Mouse (Mus musculus) fat pad, adult 2 months (tissue): ENCODE results near the gene BC030867.
A peak's percentile ranks its signal among the peaks of the same experiment; 100 is the strongest.
"Not testable (repeated sequence)": the region's sequence is repeated elsewhere in the genome, so short reads cannot be mapped to it uniquely, and the experiment has no call there.

Experiments used
- DNase-seq: peaks from one replicate; pipeline ENCODE4 v3.0.0-alpha.2; 2011; ENCODE audit warnings: low read depth, low spot score; ENCODE audit errors: extremely low read depth

BC030867 gene

DNA sequence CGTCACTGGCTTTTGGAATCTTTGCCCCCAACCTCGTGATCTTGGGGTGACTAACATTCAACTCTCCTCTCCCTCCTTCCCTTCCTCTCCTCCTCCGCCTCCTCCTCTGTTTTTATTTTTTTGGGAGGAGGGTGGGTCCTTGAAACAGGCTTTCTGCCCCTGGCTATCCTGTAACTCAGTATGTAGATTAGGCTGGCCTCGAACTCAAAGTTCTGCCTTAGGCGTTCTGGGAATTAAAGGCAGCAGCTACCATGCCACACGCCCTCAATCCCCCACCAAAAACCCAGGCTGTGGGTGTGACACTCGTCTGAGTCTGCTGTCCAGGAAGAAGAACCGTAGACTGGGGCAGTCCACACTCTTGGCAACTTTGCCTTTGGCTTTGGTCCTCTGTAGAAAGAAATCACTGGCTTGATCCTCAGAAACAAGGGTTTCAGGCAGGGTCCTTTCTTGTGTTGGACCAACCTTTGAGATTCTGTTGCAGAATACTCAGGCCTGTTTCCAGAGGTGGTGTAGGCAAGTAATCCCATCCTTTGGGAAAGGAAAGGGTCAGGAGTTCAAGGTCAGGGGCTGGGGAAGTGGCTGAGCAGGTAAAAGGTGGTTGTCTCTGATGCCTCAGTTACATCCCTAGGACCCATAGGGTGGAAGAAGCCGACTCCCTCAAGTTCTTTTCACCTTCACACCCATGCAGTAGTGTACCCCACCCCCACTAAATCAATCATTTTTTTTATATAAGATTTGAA lies 839 bp downstream of the BC030867 start:
- DNase-seq: no peak

DNA sequence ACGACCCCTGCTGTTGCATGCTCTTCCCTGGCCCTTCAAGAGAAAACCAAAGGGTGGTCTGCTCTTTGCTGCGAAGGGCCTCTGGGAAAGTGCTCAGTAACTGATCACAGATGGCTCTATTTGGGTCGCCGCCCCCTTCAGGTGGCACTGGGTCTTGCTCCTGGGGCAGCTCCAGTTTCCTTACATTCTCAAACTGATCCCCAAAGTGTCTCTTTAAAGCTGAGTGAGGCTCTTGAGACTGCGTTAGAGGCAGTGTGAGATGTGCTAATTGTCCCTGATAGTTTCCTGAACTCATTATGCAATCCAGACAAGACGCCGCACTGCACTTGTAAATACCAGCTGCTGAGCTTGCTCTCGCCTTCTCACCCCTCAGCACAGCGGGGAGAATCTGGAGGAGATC lies 8.8 kb downstream of the BC030867 start:
- DNase-seq: no peak

DNA sequence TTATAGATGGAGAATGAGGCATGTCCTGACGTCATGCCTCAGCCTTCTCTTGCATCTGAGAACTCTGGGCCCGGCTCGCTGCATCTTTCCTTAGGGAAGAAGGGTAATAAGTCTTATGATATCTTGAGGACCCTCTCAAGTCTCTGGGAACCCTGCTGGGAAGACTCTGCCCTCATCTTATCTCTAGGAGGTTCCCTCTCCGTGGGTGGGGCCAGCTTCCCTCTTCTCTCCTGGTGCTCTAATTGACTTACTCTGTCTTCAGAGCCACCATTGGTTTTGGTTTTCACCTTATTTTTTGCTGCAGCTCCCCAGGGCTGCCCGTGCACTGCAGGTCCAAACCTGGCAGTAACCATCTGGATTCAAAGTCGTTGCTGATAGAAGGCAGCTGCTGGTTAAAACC lies 9.4 kb downstream of the BC030867 start:
- no peak for DNase-seq

DNA sequence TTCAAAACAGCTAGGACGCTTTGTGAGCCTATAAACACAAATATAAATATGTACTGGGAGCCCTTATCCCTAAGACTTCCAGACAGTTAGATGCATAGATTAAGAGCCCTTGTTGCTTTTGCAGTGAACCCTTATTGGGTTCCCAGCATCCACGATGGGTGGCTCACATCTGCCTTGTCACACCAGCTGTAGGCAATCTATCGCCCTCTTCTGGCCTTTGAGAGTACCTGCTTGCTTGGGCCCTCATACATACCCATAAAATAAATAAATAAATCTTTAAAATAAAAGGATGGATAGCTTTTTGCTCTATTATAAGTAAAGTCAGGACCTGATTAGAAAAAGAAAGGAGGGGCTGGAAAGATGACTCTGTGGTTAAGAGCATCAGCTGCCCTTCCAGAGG lies 9.8 kb downstream of the BC030867 start:
- DNase-seq: no peak

DNA sequence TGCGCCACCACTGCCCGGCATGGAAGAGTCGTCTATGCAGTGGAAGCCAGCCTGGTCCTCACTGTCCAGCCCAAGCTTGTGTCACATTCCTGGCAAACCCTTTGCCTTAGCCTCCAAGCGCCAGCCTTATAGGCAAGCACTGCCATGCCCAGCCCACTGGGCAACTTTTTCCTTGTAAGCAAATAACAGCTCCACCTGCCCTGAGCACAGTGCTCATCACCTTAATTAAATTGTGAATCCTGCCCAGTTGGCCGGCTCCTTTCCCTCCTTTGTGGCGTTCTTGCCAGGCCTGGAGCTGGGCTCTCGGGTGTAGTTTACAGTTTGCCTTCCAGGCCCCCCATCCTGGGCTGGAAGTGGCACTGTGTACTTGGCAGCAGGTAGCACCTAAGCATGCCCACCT lies 14.5 kb downstream of the BC030867 start:
- no peak for DNase-seq

DNA sequence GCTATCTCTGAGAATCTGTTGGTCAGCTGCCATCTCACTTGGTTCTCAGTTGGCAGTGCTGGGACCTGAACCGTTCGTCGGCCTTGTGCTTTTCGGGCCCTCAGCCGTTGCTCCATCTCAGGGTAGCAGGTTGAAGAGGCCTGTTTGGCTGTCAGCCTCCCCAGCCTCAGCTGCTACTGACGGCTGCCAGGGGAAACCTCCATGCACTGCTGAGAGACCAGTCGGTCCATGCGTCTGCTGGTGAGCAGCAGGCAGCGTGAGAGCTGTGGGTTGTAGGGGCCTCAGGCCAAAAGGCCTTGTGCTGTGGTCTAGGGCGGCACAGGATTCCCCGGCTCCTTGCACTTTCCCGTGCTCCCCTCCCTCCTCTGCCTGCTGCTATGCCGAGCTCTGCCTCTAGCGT lies 17.1 kb downstream of the BC030867 start:
- DNase-seq: peak; percentile 76

DNA sequence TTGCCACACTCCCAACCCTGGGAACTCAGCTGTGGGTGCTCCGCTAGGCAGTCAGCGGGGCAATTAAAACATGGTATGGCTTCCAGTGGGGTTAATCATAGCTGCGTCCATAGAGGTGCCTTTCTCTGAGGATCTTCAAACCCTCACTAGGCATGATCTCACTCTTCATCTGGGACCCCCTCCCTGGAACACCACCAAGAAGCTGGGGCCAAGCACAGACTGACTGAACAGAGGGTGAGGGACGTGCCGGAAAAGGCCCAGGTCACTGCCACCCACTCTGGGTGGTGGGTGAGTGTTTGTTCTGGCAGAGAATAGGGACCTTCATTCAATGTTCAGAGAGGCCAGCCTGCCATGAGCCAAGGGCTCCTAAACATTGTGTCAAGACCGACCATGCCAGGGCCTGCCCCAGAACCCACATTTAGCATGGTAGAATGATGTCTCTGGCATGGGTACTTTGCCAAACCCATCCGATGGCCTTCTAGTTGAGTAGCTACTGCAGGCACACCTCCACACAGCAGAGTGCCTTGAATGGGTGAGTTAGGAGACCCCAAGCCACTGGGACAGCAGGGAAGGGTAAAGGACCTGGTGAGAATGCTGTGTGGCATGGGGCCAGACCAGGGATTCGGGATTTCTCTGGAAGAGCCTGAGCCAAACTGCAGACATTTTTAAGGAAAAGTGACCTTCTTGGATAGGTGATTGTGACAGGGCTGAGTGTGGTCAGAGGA lies 18.1 kb downstream of the BC030867 start:
- no peak for DNase-seq

DNA sequence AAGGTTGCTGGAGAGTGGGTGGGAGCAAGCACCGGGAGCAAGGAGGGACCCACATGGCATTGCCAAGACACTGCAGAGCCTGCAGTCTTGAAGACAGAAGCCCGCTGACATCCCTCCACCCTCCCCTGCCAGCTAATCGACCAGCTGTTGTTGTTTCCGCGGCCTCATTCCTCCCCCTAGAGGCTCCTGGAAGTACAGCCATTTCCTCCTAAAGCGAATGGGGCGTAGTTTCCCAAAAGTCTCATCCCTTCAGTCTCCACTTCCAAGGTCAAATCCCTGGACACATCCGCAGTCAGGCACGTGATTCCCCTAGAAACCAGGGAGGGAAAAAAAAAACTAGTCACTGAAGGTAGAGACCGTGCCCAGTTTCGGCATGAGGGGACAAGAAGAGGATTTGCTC lies 18.8 kb downstream of the BC030867 start:
- DNase-seq: no peak

DNA sequence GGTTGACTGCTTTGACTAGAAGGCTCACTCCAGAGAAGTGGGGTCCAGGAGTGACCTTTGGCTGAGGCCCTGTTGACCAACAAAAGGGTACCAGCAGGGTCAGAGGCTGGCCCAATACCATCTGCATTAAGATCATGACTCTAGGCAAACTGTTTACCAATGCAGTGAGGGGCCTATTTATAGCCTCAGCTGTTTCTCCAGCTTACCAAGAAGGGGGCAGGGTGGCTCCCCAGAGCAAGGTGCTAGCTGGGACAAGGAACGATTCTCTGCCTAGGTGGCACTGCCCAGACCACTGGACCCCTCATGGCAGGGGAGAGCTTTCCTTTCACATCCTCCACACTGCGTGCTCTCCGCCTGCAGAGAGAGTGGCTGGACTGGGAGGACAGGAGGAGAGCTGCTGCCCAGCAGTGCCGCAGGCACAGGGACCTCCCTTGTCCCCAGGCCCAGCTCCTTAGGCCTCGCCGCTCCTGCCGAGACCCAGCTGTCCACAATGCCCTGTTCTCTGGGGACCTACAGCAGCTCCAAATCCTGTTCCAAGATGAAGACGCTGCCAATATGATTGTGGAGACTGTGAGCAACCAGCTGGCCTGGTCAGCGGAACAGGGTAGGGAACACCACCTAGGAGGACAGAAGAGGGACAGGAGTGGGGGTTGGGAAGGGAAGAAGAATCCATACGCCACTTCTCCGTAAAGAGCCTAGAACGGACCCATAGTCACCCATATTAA lies 20.0 kb downstream of the BC030867 start, which contains the start of gene Asb16:
Gene Asb16 (plus strand): TSS at position 224 of the 725 bp plus-strand sequence.
- DNase-seq: no peak

DNA sequence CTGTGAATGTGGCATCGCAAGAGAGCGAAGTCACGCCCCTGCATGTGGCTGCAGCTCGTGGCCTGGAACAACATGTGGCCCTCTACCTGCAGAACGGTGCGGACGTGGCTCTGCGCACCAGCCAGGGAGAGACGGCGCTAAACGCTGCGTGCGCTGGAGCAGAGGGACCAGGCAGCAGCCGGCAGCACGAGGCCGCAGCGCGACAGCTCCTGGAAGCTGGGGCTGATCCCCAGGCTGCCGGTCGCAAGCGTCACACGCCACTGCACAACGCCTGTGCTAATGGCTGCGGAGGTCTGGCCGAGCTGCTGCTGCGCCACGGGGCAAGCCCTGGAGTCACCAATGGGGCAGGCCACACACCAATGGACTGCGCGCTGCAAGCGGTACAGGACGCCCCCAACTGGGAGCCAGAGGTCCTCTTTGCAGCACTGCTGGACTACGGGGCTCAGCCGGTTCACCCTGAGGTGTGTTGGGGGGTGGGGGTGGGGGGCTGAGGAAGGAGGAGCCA lies 27.8 kb downstream of the BC030867 start:
- no peak for DNase-seq

DNA sequence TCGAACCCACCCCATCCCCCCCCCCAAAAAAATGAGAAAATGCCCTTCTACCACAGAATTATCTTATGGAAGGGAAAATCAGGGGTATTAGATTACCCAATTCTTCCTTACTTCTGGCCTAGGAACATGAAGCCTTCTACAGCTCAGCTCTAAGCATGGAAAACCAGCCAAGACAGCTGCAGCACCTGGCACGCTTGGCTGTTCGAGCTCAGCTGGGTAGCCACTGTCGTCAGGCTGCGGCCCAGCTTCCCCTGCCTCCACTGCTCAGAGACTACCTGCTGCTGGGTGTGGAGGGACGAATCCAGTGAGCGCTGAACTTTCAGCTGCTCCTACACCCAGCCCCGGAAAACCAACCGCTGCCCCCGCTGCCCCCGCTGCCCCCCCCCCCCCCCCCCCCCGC lies 29.1 kb downstream of the BC030867 start:
- no peak for DNase-seq

DNA sequence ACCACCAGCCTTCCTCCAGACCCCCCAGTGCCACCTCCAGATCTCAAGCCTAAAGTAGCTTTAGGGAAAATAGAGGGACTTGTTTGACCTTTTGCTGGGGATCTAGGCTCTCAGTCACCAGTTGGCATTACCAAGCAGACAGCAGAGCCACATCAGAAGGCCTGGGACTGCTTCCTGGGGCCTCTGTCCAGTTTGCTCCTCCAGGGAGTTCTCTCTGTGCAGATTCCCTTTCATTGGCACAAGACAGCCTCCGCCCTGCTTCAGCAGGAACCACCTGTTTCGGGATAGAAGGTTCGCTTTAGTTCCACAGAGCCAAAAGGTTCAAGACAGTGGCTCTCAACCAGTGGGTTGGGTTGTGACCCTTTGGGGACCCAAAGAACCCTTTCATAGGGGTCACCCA lies 30.9 kb downstream of the BC030867 start:
- no peak for DNase-seq

DNA sequence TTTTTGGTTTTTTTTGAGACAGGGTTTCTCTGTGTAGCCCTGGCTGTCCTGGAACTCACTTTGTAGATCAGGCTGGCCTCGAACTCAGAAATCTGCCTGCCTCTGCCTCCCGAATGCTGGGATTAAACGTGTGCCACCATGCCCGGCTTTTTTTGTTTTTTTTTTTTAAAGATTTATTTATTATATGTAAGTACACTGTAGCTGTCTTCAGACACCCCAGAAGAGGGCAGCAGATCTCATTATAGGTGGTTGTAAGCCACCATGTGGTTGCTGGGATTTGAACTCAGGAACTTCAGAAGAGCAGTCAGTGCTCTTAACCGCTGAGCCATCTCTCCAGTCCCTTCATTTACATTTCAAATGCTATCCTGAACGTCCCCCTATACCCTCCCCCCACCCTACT lies 31.6 kb downstream of the BC030867 start:
- DNase-seq: not testable (repeated sequence)

DNA sequence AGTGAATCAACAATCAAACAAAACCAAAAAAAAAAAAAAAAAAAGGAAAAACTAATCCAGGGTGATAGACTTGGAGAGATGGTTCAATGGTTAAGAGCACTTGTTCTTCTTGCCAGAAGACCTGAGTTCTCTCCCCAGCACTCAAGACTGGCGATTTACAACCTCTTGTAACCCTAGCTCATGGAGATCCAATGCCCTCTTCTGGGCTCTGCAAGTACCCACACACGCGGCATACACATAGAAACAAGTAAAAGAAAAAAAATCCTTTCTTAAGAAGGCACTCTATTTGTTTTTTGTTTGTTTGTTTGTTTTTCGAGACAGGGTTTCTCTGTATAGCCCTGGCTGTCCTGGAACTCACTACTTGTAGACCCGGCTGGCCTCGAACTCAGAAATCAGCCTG lies 35.2 kb downstream of the BC030867 start:
- no peak for DNase-seq

DNA sequence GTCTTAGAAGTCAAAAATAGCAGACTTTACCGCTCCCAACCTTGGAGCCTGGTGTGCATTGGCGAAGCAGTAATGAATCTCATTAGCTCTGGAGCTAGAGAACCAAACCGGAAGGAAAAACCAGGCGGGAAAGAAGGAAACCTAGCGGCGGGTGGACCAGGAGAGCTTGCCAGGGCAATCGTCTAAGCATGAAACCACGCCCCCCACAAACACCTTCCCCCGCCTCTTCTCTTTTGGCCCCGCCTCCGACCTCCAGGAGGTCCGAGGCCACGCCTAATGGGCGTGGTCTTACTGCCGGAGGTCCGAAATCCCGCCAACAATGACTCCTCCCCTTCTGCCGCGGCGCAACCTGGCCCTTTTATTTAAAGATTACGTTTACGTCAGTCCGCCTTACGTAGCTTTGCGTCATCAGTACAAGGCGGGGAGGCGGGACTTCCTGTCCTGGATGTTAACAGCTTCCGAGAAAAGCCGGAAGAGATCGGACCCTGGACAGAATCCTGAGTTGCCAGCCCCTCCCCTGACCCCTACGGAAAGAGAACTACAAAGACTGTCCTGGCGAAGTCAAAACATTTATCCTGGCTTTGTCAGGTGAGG lies 35.9 kb downstream of the BC030867 start, which contains the start of gene Tmub2:
Gene Tmub2 (plus strand): TSS at position 431 of the 594 bp plus-strand sequence.
- DNase-seq: peak; percentile 95

DNA sequence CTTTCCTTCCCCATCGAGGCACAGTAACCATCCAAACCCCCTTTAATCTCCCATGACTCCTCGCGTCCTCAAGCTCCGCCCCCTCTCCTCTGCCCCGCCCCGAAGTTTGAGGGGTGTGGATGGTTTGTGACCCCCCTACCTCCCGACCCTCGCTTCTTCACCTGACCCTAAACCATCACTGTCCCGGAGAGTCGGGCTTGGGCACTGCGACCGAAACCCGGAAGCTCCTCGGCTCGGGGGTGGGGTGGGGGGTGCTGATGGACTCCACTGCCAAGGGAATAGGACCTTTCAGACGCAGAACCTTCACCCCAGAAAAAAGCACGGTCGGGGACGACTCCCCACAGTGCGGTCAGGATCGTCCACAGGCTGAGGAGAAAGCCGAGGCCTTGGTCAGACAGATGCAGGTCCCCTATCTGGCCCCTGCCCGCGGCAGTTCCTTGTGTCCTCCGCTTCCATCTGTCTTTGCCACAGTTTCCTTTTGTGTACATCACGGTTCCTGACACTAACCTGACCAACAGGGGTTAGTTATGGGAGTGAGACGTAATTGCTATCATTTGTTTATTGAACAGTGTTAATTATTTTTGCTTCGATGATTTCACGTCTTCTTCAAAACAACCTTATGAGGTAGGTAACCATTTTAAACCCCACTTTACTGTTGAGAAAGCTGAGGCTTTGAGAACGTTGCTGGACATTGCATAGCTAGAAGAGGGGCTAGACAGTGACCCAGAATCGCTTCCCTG lies 36.6 kb downstream of the BC030867 start:
- DNase-seq: no peak

DNA sequence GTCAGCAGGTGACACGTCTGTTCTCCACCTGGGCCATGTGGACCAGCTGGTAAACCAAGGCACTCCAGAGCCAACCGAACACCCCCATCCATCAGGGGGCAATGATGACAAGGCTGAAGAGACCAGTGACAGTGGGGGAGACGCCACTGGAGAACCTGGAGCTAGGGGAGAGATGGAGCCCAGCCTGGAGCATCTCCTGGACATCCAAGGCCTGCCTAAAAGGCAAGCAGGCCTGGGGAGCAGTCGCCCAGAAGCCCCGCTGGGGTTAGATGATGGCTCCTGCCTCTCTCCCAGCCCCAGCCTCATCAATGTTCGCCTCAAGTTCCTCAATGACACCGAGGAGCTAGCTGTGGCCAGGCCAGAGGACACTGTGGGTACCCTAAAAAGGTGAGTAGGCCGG lies 38.8 kb downstream of the BC030867 start:
- DNase-seq: no peak

DNA sequence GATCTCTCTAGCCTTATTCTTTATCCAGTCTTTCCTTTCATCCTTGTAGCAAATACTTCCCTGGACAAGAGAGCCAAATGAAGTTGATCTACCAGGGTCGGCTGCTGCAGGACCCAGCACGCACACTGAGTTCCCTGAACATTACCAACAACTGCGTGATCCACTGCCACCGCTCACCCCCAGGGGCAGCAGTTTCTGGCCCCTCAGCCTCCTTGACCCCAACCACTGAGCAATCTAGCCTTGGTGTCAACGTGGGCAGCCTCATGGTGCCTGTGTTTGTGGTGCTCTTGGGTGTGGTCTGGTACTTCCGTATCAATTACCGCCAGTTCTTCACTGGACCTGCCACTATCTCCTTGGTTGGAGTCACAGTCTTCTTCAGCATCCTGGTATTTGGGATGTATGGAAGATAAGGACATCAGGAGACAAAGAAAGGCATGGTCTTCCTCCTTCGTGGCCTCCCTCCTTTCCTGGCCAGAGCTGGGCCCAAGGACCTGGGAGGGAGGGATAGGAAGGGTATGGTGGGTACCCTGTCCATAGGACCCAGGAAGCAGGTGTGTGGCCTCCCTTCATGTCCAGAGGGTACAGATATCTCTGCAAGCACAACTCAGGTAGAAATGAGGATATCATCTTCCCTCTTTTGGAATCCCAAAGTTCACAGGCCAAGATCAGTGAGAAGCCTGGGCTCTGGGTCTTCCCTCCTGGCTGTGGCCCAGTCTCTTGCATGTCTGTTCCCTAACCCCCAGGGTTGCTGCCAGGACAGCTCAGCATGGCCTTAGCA lies 39.5 kb downstream of the BC030867 start:
- no peak for DNase-seq

DNA sequence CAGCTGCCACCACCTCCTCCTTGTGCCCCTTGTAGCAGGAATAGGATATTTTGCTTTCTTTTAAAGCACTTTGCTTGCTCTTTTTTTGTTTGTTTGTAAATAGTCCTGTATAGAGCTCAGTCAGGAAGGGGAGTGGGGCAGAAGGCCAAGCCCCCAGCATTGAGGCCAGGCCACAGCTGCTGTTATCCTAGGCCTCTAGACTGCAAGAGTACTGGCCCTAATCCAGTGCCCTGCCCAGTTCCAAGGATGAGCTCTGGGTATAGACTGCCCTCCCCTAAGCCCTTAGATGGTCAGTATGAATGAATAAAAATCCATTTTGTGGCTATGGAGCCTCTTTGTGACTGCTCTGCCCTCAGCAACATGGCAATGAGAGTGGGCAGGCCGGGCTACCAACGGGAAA lies 40.2 kb downstream of the BC030867 start:
- DNase-seq: no peak
